Comparison of ENCODE assay signal across 22 mouse cellular contexts in genomic region chr15:50401386-50401785, GRCm38 (mm10).
"Had no signal": no experiment of that assay in that cellular context is flagged by ENCODE, and none has a peak within 500 bp of the region (broad histone marks: within the 10 kb centered on the region; RNA-seq: fewer than 3 reads in every experiment).

No protein-coding gene starts in this region.

- DNase-seq: kidney, adult 9 months; kidney, postnatal 14 days; kidney, postnatal 4 days; liver; lung, adult 18-20 months; lung, postnatal 10 days; lung, postnatal 36 days; right cerebral cortex, adult 18-20 months; right cerebral cortex, postnatal 14 days; spleen, adult 18-20 months; thymus, adult 18-20 months; thymus, postnatal 36 days had no signal

- H3K27me3 ChIP-seq: limb, embryonic 13.5 days; liver, embryonic 12.5 days; liver, embryonic 15.5 days; lung, embryonic 15.5 days; megakaryocyte, embryonic 14.5 days; midbrain, embryonic 13.5 days; neural tube, embryonic 12.5 days; neural tube, embryonic 15.5 days had no signal

- H3K4me2 ChIP-seq: limb, embryonic 13.5 days; liver, embryonic 12.5 days; liver, embryonic 15.5 days; lung, embryonic 15.5 days; midbrain, embryonic 13.5 days; neural tube, embryonic 12.5 days; neural tube, embryonic 15.5 days had no signal

- H3K4me3 ChIP-seq: limb, embryonic 10.5 days; limb, embryonic 13.5 days; liver, embryonic 12.5 days; liver, embryonic 15.5 days; lung, embryonic 15.5 days; megakaryocyte, embryonic 14.5 days; midbrain, embryonic 10.5 days; midbrain, embryonic 13.5 days; neural tube, embryonic 12.5 days; neural tube, embryonic 15.5 days had no signal

- H3K36me3 ChIP-seq: limb, embryonic 10.5 days; limb, embryonic 13.5 days; liver, embryonic 12.5 days; liver, embryonic 15.5 days; lung, embryonic 15.5 days; midbrain, embryonic 10.5 days; midbrain, embryonic 13.5 days; neural tube, embryonic 12.5 days; neural tube, embryonic 15.5 days had no signal
